Mouse (Mus musculus) layer of hippocampus, postnatal 10 days (tissue): ENCODE results near the gene Gpc5. TPM values are rescaled to one million over a fixed set of nuclear protein-coding genes. Genes with fewer than 3 reads are reported as not detected.
"Not testable (repeated sequence)": the region's sequence is repeated elsewhere in the genome, so short reads cannot be mapped to it uniquely, and the experiment has no call there.

Experiments used
- DNase-seq, 2 experiments: peaks; one replicate each; pipeline ENCODE4 v3.0.0; 2021; ENCODE audit warnings: low spot score in 2 of 2
- long read RNA-seq: library from polyadenylated mRNA; stranded (forward); transcript quantifications from one replicate; pipeline ENCODE4 v2.0.0, GENCODE M21; 2023
- total RNA-seq, 2 experiments: library from RNA; stranded (reverse); gene quantifications; 2 replicates each; pipeline ENCODE4 v1.2.3; 2021

Gpc5 gene
- 10 to 100 TPM; 35.6 to 40.9 TPM for total RNA-seq
- long read RNA-seq, partial matches to known transcripts, result 4 of 7 reads
- long read RNA-seq, other reads (novel, unspliced or antisense), result 3 of 7 reads

DNA sequence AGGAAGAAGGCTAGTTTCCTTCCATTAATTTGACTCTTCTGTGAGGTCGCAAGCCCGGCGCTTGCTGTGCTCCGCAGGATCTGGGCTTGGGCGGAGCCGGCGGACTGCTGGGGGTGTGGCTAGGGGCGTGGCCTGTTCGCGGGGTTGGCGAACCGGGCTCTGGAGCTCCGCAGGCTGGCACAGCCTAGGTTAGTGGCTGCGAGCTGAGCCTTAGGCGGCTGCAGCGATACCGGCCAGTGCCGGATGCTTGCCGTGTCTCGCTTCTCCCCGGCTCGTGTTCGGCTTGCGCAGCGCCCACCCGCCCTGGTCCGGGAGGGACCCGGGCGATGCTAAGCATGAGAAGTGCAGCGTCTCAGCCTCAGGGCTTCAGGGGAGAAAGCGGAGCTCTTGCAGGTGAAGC, at the start of gene Gpc5:
TSS of gene Gpc5 (plus strand) at position 135 of the 400 bp plus-strand sequence.
- DNase-seq, result peak; percentile 92

DNA sequence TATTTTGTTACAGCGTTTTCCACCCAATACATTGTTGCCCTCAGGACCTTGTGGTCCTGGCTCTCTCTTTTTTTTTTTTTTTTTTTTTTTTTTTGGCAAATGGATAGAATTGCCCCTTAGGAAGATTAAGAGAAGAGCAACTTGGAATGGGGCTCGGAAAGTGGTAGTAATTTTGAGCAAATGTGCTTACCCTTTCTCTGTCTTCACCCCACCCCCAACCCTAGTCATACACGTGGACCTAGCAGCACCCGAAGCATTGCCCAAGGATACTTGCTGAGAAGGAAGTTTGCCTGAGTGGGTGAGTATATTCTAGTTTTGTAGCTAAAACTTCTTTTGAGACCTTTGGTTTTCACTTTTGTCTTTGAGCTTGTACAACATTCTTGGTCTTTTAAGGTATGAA, 49.4 kb upstream of the Gpc5 start:
- DNase-seq, result no peak

DNA sequence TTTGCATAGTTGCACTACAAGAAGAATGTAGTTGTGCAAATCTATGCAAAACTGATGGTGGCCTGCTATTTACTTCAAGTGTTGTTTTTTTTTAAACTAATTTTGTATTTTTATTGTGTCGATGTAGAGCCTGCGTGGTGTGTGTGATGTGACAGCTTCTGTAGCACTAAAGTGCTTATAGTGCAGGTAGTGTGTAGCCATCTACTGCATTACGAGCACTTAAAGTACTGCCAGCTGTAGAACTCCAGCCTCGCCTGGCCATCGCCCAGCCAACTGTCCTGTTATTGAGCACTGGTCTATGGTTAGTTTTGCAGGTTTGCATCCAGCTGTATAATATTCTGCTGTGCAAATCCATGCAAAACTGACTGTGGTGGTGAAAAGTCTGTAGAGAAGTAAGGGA, 48.0 kb upstream of the Gpc5 start:
- no peak for DNase-seq

DNA sequence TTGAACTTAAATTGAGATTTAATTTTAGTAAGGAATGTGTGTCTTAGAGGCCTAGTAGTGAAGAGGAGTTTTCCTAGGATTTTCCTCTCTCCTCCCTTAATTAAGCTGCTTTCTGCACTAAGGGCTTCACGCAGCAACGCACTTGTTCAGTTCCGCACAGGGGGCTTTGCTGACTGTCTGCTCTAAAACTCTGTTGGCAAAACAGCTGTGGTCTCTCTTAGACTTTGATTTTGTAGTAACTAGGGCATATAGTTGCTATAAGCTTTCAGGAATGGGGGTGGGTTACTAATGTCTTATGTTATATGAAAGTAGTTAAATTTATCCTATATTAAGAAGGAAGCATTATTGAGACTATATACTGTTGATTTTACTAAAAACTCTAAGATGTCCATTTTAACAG, 46.3 kb upstream of the Gpc5 start:
- no peak for DNase-seq

DNA sequence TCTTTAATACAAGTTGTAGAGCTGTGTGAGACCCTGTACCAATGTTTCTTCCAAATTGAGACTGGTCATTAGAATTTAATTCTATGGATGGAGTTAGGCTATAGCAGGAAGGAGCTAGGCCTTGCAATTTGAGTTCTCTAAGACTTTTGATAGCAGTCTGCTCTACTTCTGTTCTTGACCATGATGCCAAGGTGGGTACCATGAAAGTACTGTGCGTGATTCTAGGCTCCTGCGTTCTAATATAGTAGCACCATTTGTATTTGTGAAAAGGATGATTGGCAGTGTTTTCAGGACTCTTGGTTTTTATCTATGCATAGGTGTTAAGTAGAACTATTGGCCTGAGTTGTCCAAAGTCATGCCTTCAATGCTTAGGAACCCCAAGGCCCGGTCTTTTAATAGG, 44.7 kb upstream of the Gpc5 start:
- DNase-seq, result no peak

DNA sequence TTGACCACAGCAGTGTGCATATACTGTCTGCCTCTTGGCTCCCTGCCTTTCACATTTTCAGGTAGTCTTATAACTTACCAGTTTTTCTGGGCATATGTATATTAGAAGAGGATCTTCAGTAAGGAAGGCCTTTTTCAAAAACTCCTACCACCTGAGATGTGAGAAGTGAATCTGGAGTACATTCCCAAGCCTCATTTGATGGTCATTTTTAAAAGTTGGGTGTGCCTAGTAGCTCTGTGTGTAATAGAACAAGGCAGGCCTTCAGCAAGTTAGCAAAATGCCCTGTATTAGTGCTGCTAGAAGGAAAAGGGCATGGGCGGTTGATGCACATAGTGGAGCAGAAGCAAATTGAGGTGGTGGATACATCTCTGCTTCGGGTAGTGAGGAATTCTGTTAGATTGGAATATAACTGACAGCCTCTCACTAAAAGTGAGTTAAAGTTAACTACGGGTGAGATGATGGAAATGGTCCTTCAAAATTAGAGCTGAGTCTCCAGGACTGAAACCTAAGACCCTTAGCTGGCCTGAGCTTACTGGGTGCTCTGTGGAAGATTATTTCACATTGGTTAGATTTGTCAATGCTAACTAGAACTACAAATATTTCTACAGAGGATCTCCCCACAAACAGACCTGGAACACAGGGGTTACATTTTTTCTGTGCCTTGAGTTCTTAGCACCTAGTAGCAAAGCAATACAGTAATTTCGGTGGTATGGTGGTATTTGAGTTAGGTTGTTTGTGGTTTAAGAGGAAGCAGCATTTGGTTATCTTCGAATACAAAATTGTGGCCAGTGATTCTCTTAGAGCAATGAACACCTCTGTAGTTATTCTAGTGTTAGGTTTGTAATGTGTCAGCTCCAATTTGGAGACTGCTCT, 43.8 kb upstream of the Gpc5 start:
- no peak for DNase-seq

DNA sequence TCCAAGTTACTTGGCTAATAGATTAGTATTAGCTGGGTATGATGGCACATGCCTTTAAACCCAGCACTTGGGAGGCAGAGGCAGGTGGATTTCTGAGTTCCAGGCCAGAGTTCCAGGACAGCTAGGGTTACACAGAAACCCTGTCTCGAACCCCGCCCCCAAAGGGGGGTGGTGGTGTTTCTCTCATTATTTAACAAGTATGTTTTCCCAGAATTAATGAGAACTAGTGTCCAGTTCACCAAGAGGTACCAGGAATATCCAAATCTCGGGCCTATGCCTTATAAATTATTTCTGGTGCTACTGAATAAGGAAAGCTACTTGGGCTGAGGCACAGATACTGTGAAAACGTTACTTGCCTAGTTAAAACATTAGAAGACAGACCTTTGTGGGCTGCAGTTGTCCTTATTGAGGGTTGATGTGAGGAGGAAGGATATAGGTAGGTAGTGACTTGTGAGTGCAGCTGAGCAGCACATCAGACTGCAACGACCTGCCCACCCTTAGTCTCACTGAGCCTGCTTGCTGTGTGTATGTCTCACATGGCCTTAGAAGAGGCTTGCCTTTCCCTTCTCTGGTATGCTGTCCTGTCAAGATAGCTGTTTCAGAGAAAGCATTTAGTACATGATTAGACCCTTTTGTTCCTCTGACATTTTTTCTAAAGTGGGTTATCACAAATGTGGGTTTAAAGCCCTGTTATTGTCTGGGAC, 43.0 kb upstream of the Gpc5 start:
- DNase-seq, result no peak

DNA sequence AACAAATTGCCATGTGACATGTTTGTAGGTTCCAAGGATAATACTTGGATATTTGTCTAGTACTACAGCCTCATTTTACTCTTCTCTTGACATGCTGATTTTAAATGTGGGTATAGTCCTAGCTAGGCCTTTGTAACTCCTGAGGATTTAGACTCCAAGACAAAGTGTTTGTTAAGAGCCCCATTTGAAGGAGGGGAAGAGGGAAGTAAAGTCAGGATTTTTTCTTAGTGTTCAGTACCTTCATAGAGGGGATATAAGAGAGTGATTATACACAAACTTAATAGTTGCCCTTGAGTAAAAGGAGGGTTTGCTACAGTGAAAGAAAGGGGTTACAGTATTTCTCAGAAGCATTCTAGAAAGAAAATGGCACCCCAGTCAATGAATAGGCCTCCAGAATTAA, 42.2 kb upstream of the Gpc5 start:
- no peak for DNase-seq

DNA sequence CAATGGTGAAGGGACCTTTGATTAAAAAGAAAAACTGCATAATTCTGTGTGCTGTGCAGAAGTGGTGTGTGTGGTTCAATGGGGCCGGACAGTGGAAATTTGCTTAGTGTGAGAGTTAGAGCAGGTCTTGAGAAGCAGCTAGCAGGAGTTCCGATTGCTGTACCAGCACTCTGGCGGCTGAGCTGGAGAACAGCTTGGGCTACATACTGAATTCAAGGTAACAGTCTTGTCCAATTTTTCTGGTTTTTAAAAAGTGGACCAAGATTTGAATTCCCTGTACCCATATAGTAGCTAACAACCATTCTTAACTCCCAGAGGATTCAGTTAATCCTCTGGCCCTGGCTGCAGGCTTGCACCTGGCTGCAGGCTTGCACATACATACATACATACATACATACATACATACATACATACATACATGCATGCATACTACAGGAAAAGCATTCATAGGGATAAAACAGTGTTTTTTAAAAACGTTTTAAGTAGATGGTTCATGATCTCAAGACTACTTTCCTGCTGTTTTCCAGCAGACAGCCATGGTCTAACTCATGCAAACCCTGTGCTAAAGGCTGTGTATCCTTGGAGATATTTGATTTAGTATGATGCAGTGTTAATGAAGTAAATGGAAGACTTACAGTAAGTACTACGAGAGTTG, 40.8 kb upstream of the Gpc5 start:
- no peak for DNase-seq

DNA sequence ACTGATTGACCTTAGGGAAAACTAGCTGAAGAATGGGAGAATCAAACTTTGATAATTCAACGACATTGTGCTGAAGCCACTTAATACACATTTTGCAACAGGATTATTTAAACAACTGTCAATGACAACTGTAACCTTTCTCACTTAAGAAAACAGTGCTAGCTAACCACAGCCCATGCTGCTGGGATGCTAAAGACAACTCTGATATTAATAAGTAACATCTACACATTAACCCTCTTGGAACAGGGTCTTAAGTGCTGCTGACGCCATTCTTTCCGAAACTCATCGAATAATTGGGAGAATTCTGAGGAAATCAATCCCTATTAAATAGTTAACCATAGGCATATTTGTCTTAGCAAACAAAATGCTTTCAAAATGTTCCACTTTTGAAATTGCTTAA, 39.6 kb upstream of the Gpc5 start:
- DNase-seq, result no peak

DNA sequence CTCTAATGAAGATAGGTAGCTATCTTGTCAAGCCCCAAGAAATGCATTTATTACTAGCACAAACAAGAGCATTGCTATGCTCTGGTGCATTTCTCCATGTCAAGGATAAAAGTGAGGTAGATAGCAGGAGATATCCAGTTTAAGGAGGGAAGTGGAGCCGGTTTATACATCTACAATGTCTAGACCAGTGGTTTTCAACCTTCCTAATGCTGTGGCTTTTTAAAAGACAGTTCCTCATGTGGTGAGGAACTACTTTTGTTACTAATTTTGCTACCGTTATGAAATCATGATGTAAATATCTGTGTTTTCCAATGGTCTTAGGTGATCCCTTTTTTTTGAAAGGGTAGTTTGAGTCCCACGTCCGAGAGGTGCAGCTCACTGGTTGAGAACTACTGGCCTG, 37.8 kb upstream of the Gpc5 start:
- no peak for DNase-seq

DNA sequence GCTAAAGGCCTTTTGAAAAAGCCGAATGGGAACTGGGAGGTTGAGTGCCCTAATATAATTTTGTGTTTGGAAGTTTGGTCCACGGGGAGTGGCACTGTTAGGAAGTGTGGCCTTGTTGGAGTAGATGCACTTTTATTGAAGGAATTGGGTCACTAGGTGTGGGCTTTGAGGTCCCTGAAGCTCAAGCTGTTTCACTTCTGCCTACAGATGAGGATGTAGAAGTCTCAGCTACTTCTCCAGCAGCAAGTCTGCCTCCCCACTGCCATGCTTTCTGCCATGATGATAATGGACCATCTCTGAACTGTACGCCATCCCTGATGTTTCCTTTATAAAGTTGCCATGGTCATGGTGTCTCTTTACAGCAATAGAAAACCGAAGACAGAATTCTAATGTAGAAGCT, 34.5 kb upstream of the Gpc5 start:
- no peak for DNase-seq

DNA sequence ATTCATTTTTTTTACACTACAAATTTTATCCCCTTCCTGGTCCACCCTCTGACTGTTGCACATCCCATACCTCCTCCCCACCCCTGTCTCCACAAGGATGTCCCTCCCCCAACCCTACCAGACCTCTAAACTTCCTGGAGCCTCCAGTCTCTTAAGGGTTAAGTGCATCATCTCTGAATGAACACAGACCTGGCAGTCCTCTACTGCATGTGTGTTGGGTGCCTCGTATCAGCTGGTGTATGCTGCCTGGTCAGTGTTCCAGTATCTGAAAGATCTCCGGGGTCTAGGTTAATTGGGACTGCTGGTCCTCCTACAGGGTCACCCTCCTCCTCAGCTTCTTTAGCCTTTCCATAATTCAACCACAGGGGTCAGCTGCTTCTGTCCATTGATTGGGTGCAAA, 25.9 kb upstream of the Gpc5 start:
- not testable (repeated sequence) for DNase-seq

DNA sequence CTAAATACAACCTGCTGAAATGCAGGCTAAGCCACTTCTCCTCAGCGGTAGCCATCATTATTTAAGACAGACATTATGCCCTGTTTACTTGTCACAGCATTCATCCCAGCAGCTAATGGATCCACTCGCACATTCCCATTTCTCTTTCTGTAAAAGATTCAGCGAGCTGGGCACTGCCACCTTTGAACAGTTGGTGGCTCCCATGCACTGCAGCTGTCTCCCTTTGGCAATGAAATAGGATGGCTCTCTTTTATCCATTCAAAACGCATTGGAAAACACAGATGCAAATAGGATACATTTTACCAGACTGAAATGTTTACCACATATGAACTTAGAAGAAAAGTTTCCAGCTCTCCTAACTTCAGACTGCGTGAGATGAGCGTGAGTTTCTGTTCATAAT, 21.5 kb upstream of the Gpc5 start:
- DNase-seq, result peak; percentile 65 to 76

DNA sequence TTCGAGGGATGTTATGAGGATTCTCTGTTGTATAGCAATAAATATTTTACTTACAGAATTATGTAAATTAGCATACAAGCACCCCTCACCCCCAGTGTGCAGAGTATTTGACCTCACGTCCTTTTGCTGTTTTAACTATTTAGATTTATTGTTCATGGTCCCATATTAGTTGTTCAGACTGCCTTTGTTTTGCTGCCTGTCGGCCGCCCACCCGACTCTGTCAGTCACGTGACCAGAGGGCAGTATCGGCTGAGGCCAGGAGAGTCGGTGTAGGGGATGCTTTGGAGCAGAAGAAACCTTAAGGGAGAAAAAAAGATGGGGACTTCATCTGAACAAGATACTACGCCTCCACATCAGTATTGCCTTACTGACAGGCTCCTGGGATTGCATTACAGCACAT, 14.7 kb upstream of the Gpc5 start:
- DNase-seq, result no peak

DNA sequence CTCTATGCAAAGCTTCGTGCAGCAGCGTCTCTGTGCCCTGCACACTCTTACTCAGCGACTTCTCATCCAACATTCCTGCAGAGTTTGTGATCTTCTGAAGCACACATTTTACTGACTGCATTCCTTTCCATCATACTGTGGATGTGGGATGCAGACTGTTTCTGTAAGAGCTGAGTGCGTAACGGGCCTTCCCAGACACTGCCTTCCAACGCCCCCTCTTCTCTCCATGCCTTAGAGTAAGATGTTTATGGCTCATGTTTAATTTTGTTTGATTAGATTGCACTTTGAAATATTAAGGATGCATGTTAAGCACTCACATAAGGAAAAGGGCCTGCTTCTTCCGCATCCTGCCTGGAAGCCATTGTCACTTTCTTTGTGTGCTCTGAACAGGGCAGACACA, 14.0 kb upstream of the Gpc5 start:
- DNase-seq, result no peak

DNA sequence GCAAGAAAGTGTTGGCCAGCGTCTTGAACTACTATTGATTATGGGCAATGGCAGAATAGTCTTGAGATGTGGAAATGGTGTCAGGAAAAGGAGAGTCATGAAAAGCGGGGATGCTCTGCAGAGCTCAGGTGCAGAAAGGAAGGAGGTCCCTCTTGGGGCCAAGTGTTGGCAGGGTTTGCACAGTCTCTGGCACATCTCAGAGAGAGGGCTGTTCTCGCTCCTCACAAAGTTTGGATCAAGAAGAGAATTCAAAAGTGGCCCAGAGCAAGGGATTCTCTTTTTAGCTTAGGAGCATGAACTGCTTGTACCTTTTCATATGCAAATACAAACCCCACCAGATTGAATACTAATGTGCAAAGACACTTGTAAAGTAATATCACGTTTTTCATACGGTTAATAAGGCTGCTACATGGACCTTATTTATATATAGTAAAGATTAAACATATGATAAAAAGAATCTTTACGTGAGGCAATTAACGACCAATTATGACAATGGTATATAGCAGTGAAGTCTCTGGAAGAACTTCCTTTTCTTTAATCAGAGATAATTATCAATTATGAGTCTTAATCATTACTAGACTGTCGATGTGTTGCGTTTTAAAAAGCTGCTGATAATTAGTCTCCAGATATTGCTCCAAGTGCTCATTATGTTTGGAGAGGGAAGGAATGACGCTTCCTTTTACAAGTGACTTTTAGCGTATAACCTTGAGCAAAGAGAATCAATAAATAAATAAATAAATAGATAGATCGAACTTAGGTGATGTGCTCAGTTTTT, 10.1 kb upstream of the Gpc5 start:
- DNase-seq, result peak in 1 of 2 experiments; percentile 23

DNA sequence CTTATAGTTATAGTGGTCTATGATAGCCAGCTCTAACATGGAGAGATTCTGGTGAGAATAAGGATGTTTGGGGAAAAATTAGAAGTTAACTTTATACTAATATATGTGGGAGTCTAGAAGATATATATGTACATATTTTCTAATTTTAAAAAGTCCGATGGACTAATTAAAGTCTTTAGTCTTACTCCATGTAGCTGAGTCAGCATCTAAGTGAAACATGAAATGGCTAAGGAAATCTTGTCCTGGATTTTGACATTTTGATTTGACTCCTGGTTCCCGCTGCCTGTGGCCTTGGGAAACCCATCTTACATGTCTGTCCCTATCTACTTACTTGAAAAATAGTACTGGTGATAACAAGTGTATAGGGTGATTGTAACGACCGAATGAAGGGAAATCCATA, 1.5 kb upstream of the Gpc5 start:
- DNase-seq, result no peak

DNA sequence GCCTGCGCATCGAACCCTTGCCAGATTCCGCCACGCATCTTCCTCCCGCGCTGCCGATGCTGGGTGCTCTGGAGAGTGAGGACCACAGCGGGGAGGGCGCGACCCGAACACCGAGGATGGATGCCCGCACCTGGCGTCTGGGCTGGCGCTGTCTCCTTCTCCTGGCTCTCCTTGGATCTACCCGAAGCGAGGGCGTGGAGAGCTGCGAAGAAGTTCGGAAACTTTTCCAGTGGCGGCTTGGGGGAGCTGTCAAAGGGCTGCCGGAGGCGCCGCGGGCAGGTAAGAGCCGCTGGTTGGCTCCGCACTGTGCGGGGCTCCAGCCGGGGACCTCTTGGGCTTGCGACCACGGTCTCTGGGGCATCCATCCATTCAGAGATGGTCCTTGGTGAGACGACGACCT, 495 bp downstream of the Gpc5 start:
- DNase-seq, result peak in 1 of 2 experiments; percentile 12

DNA sequence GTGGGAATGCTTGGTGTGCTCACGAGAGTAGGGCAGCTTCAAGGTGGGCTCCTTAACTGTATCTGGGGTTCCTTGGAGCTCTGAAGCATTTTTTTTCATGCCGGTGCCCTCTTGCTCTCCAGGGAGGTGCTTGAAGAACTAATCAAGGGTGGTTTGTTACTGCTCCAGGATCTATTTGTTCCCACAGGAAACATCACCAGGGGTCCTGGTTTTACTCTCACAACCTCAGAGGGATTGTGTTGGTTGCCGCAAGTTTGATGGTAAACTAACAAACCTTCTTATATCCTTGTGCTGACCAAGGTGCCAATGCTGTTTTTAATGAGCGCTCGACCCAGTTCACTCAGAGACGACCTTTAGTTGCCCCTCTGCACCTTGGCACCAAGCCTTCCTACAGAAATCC, 937 bp downstream of the Gpc5 start:
- no peak for DNase-seq

DNA sequence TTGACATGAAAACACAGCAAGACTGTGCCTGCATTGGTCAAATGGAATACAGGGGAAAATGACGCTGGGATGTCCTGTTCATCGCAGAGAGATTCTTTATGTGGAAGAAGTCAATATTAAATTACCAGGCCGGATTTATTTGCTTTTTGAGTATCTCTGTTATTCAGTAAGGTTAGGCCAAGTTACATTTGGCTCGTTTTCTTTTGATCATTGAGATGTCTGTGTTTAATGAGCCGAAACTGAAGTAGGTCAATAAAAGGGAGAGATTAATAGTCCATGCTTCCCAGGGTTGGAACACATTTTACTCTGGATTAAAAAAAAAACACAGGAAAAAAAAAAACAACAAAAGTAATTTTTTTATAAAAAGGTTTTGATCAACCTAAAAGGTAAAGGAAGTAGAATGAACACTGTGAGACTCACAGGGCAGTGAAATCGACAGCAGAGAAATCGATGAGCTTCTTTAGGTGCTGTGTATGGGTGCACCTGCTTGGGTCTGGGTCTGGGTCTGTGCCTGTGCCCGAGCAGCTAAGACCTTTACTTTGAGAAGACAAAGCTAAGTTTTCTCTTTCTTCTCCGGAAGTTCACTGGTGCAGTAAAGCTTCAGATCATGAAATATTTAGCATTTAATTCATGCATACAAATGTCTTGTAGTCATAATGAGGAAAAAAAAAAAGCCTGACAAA, 8.7 kb downstream of the Gpc5 start:
- DNase-seq, result no peak
